Mouse (Mus musculus) v-Abl transformed pro-B cells (cell line): Measurements from ENCODE around the gene Nup107.
"Not testable (repeated sequence)": the region's sequence is repeated elsewhere in the genome, so short reads cannot be mapped to it uniquely, and the experiment has no call there.

ENCODE experiments used
- in situ Hi-C, 2 experiments: fragments of 400-800 bp; cut with MboI; formaldehyde crosslinking; loops; one replicate each; pipeline ENCODE4 v1.15.1; 2025; ENCODE audit not compliant: unreplicated experiment in 2 of 2

Gene Nup107

DNA sequence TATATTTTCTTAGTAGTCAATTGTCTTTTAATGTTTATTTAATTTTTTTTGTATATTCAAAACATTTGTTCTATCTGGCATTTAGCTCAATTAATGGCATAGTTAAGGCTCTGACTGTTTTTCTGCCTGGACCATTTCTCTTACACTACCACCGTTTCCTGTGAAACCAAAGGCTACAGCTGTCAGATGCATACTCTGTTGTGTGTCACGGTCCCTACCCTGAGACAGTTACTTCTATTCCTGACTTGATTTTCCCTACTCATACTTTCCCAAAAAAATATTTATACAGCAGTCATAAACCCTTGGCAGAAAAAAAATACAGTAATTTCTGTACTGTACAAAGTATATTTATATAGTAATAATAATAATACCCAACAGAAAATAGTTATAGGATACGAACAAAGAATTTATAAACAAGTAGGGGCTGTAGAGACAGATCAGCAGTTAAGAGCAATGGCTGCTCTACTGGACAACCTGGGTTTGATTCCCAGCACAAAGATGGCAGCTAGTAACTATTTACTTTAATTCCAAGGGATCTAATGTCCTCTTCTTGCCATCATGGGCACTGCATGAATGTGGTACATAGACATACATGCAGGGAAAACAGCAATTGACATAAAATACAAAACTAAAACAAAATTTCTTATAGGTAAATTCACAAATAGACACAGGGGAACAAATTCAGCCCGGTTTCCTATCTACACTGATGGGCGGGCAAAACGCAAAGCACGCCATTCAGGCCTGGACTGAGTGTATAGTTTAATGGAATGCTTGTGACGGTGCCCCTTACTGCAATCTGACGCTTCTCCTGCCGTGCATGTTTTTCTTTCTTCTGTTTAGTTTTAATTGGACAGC, 25.0 kb downstream of the Nup107 start:
- in situ Hi-C loops: no loop called here

DNA sequence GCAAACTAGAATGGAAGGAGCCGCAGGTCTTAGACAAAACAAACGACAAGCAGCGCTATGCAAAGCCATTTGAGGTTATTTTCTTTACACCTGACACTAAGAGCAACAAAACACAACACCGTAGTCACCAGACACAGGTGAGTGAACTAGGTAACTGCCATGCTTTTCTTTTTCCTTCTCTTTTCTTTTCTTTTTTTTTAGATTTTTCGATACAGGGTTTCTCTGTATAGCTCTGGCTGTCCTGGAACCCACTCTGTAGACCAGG, 25.7 kb downstream of the Nup107 start:
- in situ Hi-C loops: no loop called here

DNA sequence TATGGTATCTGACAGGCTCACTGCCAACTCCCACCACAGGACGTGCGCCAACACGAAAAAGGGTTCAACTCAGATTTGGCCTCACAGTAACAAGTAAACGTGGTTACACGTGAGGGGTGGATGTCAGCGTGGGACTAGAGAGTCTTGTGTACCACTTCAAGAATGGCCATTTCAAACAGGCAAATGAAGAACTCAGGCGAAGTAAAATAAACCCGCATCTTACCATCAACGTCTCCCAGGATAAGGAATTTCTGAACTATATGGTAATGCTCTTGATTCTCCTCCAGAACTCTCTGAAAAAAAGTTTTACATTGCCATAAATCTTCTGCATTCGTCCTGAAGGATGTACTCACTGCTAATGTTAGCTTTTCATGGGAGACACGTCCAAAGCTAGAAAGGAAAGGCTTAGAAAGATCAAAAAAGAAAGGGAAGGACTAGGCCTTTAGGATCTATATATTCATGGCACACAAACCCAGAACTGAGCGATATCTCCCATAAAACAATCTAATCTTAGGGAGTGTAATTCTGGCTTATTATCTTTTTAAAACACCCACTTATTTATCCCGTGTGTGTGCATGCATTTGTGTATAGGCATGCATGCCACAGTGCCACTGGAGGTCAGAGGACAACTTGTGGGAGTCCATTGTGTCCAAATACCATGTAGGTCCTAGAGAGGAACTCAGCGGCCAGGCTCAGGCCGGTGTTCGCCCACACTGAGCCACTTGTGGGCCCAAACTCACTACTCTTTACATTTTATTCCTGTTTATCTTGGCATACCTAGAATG, 26.2 kb downstream of the Nup107 start:
- in situ Hi-C loops: no loop called here

DNA sequence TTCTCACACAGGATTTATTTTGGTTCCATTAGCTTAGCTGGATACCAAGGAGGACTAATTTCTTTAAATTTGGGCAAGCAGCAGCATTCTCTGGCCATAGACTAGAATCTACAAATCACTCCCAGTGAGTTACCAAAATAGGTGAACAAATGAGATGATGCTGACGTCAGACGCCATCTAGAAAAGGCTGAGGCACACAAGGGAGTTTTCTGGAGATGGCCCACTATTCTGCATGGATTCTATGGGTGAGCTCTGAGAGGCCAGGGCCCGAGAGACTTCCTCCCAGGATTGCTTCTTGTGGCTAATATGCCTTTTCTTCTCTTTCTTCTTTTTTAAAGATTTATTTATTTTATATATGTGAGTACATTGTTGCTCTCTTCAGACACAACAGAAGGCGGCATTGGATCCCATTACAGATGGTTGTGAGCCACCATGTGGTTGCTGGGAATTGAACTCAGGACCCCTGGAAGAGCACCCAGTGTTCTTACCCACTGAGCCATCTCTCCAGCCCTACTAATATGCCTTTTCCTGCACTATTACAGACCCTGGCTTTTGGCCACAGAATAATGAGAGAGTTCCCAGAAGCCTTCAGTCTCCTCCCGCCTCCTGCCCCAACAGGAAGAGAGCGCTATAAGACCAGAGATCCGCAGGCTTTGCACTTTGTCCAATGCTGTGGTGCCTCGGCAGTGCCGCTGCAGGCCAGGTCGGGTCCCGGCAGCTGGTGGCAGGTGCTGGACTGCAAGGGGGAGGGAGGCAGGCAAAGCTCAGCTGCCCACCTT, 27.2 kb downstream of the Nup107 start:
- in situ Hi-C loops: no loop called here

DNA sequence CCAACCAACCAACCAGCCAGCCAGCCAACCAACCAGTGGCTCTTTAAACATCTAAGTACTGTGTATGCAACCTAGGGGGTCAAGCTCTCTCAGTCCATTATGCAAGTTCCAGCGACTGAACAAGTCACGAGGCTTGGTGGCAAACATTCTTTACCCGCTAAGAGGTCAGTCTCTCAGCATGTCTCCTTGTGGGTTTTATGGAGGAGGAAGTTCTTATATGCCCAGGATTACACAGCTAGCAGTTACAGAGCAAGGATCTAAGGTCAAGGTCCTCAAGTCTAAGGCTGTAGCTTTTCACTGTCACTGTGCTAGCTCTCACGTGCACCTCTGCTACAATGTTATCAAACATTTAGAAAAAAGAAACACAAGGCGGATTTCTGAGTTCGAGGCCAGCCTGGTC, 27.9 kb downstream of the Nup107 start:
- in situ Hi-C loops: no loop called here

DNA sequence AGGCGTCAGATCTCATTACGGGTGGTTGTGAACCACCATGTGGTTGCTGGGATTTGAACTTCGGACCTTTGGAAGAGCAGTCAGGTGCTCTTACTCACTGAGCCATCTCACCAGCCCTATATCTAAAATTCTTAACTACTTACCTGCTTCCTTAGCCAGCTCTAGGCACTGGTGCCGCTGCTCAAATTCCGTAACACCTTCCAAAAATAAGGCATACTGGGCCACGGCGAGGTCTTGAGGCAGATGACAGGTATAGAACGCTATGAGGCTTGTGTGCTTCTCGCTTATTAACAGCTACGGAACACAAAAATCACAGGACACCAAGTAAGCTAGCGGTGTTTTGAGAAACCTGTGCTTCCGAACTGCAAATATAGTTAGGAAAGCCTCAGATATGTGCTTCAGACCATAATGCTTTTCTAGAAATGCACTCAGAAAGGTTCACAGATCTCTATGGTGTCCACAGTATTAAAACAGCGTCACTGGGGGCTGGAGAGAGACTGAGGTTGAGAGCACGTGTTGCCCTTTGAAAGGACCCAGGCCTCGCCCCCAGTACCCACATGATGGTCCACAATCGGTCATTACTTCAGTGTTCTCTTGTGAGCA, 28.8 kb downstream of the Nup107 start:
- in situ Hi-C loops: no loop called here

DNA sequence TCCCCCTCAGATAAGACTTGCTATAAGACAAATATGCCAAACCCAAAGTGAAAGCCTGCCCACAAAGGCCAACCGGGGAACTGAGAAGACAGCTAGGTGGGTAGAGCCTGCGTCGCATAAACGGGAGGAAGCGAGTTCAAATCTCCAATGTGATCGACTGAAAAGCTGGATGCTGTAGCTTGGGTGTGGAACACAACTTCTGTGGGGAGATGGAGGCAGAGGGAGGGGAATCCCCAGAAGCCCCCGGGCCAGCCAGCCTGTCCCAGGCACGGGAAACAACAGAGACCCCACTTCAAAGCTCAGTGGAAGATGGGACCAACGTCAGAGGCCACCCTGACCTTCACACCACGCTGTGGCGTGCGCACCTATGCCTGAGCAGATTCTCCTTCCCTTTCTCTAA, 29.5 kb downstream of the Nup107 start:
- in situ Hi-C loops: no loop called here

DNA sequence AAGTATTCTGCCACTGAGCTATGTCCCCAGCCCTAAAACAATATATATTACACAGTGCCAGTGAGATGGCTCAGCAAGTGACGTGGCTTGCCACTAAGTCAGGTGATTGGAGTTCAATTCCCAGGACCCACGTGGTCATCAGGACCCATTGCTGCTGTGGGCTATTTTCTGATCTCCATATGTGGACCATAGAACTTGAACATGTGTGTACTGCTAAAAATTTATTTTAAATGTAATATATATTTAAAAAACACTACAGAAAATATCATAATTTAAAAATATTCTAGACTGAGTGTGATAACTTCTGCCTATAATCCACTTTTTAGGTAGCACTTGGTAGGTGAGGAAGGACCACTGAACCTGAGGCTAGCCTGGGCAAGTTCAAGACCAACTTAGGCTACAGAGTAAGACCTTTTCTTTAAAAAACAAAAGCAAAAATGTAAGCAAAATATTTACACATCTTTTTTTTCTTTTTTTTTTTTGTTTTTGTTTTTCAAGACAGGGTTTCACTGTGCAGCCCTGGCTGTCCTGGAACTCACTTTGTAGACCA, 30.1 kb downstream of the Nup107 start:
- in situ Hi-C loops: no loop called here

DNA sequence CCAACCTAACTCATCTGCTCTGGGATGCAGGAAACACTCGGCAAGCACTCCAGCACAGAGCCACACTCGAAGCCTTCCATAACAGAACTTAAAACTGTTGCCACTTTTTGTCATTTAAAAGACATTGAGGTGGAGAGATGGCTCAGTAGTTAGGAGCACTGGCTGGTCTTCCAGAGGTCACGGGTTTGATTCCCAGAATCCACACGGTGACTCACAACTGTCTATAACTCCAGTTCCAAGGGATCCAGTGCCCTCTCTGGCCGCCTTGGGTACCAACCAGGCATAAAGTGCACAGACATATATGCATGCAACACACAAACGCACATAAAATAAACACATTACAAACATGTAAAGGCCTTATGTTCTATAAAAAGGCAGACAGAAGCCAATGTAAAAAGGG, 31.0 kb downstream of the Nup107 start:
- in situ Hi-C loops: no loop called here

DNA sequence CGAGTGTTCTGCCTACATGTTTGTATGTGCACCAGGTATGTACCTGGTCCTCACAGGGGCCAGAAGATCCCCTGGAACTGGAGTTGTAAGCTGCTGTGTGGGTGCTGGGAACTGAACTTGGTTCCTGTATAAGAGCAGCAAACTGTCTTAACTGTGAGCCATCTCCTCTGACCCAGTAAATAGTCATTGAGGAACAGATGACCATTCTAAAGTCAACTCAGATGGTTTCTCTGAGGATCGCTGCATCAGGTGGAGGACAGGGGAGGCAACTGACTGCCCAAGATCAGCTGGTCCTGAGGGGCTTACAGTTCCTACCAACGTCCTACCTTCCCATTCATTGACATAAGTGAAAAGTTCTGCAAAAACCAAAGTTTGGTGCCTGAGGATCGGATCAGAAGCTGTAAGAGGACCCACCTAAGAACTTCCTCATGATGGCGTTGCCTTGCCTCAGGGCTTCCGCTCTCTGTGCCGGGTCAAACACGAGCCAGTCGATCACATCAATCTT, 31.6 kb downstream of the Nup107 start:
- in situ Hi-C loops: no loop called here

DNA sequence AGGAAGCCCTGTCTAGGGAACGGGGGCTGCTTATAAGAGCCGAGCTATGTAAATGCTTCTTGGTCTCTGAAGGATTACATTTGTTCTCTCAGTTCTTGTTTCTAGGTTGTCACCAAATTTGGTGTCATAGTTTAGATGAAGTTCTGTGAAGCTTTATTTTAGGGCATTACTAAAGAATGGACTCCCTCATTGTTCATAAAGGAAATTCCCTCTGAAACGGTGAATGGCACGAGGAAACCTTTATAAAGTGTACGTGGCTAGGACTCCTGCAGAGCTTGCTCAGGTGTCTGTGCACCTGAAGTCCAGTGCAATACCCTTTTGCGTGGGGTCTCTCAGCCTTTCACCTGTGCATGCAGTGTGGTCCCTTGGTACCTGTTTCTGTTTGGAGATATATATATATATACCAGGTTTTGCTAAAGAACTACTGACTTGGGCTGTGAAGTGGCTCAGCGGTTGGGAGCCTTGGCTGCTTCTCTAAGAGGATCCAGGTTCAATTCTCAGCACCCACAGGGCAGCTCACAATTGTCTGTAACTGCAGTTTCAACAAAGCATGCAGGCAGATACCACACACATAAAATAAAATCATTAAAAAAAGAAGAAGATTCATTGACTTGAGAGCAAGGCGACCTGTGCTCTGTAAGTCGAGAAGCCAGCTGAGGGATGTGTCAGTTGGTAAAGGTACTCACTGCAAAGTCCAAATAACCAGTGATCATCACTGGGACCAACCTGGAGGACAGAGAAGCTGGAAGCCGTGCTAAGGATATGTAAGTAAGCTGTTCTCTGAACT, 32.5 kb downstream of the Nup107 start:
- in situ Hi-C loops: no loop called here

DNA sequence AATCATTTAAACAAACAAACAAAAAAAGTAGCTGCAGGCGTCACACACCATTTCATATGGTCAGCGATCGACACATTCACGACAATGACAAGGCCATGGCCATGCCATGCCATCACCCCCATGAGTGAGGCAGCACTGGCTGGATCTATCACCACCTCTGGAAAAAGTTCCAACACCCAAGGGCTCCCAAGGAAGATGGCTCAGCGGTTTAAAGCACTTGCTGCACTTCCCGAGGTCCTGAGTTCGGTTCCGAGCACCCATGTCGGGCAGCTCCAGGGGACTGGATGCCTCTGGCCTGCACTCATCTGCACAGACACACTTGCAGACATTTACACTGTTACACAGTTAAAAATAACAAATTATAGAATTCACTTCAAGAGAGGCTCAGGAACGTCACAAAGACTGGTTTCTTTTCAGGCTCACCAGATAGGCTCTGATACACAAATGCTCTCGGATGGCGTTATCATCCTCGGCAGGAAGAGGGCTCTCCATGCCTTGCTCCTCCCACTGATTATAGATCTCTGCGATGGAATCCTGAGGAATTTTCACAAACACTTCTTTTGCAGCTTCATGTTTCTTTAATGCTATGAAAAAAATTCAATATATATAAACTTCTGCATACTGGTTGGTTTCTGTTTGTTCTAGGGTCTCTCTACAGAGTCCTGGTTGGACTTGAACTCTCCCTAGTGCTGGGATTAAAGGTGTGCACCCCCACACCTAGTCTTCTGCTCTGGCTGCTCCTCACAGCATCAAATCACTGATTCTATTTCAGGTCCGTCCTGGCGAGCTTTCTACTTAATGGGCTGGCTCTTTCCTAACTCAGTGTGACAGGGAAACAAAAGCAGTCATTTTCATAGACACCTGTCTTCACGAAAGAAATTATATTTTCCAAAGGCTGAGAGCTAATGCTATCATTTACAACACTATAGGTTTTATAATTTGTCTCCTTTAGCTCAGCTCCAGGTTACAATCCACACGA, 33.5 kb downstream of the Nup107 start:
- in situ Hi-C loops: no loop called here

DNA sequence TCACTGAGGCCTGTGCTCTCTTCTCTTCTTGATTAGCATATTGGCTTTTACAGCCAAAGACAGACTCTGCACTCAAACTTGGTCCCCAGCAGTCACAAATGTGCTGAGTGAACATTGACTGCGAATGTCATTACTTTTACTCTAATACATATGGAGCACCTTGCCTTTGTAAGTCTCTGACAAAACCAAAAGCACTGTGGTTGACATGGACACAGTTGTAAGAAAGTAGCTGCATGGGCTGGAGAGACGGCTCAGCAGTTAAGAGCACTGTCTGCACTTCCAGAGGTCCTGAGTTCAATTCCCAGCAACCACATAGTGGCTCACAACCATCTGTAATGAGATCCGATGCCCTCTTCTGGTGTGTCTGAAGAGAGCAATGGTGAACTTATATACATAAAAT, 34.2 kb downstream of the Nup107 start:
- in situ Hi-C loops: not testable (repeated sequence)

DNA sequence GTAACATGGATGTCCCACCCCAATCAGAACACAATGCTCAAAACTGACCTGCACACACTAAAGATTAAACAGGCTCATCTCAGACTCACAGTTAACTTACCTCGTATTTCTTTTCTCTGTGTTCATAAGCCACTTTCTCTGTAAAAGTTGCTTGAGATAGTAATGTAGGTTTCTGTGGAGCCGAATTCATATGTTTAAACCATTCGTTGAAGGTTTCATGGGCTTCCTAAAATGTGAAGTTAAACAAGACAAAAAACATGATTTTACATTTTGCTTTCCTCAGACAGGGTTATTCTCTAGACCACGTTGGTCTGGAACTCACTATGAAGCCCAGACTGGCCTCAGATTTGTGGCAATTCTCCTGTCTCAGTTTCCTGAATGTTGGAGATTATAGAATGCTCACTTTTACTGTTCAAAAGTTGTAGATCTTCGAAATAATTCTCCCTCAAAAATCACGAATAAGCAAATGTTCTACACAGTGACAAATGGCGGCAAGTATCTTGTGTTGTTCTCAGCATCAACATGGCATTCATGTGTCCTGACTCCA, 34.6 kb downstream of the Nup107 start:
- in situ Hi-C loops: no loop called here

DNA sequence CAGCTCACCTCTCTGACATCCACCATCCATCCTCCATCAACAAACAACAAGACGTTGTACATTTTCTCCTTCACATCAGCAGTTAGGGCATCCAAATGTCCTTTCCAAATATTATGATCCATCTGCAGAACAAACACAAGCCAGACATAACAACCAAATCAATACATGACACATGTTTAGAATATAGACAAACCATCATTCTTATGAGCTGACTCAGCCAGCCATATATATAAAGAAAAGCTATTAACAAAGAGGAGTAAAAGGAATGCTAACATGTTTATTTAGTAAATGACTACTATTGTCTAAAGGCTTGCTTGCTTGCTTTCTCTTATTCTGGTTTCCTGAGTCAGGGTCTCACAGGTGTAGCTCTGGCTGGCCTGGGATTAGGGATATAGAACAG, 35.2 kb downstream of the Nup107 start:
- in situ Hi-C loops: no loop called here

DNA sequence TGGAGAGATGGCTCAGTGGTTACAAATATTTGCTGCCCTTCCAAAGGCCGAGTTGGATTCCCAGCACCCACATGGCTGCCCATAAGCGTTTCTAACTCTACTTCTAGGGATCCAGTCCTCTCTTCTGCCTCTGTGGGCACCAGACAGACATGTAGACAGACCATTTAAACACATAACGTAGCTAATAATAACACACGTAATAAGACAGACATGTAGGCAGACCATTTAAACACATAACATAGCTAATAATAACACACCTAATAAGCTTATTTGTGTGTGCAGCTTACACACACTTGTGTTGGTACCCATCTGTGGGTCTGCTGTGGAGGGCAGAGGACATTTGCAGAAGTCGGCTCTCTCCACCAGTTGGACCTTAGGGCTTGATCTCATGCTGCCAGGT, 35.7 kb downstream of the Nup107 start:
- in situ Hi-C loops: no loop called here

DNA sequence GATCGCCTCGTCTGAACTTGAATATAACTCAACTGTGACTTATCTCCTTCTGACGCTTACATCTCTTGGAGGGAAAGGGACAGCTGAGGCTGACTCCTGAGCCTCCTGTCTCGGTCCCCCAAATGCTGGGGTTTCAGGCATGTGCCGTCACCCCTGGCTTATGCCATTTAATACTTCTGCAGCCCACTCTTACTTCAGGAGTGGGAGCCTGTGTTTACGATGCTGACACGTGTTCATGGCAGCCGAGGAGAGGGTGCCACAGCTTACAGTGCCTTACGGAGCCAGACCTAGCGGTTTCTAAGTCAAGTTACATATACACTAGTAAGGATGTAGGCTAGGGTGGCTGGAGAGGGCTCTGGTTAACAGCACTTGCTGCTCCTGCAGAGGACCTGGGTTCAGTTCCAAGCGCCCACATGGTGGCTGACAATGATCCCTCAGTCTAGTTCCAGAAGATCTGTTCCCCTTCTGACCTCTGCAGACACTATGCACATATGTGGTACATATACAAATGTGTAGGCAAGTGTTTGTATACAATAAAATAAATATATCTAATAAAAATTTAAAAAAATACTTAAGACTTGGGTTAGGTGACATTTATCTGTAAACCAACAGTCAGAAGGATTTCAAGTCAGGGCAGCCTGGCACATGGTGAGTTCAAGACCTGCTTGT, 36.6 kb downstream of the Nup107 start:
- in situ Hi-C loops: no loop called here
